Mouse (Mus musculus) heart, postnatal 0 days (tissue): ENCODE results near the gene Arpc1b. TPM values are rescaled to one million over a fixed set of nuclear protein-coding genes. Genes with fewer than 3 reads are reported as not detected.

Source experiments
- ATAC-seq: fragments of 200-750 bp; cut with Nextera tagmentation; 2 replicates; pipeline ENCODE4 v1.8.0; 2017; ENCODE audit warnings: low read depth, moderate number of reproducible peaks, moderate library complexity; ENCODE audit not compliant: insufficient read depth
- DNase-seq: peaks from one replicate; pipeline ENCODE4 v3.0.0-alpha.2; 2016; ENCODE audit warnings: low spot score
- H3K27ac ChIP-seq: fragments of 300-500 bp; sonication (generic); 2 replicates; pipeline ENCODE4 v1.5.1; 2014; ENCODE audit warnings: low read depth, mild to moderate bottlenecking
- H3K27me3 ChIP-seq: fragments of 300-500 bp; sonication (generic); 2 replicates; pipeline ENCODE4 v1.6.1; 2014; ENCODE audit warnings: low read length, mixed read lengths; ENCODE audit not compliant: control insufficient read depth, insufficient read depth
- H3K36me3 ChIP-seq: fragments of 300-500 bp; sonication (generic); replicated peaks from 2 replicates; pipeline ENCODE4 v1.6.1; 2014; ENCODE audit warnings: low read length, mixed read lengths; ENCODE audit not compliant: control insufficient read depth, insufficient read depth
- H3K4me1 ChIP-seq: fragments of 300-500 bp; sonication (generic); 2 replicates; pipeline ENCODE4 v1.6.1; 2014; ENCODE audit warnings: antibody characterized with exemption; ENCODE audit not compliant: control insufficient read depth, insufficient read depth
- H3K4me2 ChIP-seq: fragments of 300-500 bp; sonication (generic); 2 replicates; pipeline ENCODE4 v1.6.1; 2014; ENCODE audit warnings: low read depth, mild to moderate bottlenecking, low read length, moderate library complexity
- H3K4me3 ChIP-seq: fragments of 300-500 bp; sonication (generic); 2 replicates; pipeline ENCODE4 v1.5.1; 2014; ENCODE audit warnings: low read depth, low read length
- H3K9ac ChIP-seq: fragments of 300-500 bp; sonication (generic); replicated peaks from 2 replicates; pipeline ENCODE4 v1.6.1; 2014; ENCODE audit warnings: low read depth, low read length, mixed read lengths
- H3K9me3 ChIP-seq: fragments of 300-500 bp; sonication (generic); replicated peaks from 2 replicates; pipeline ENCODE4 v1.6.1; 2016; ENCODE audit warnings: low read length; ENCODE audit not compliant: control insufficient read depth
- CTCF ChIP-seq: IDR thresholded peaks from 2 replicates; pipeline ENCODE4 v1.5.1; 2016; ENCODE audit warnings: antibody characterized with exemption, control low read depth, low read depth
- EP300 ChIP-seq: IDR thresholded peaks from 2 replicates; pipeline ENCODE4 v1.6.1; 2016; ENCODE audit warnings: antibody characterized with exemption, low read depth
- WGBS: fragments of 180-500 bp; shearing (Covaris S2); extraction: QIAGEN DNeasy Blood & Tissue Kit; methylation state at CpG from one replicate; pipeline ENCODE4 v1.1.7; 2014; 5-methylcytosine and 5-hydroxymethylcytosine counted together
- polyA plus RNA-seq: library from polyadenylated mRNA; unstranded; fragments of >200 nt; fragmentation: Nextera tagmentation; extraction: Ambion mirVana; gene quantifications from 2 replicates; pipeline ENCODE4 v1.2.1, GENCODE M21; 2015
- total RNA-seq: library from RNA; depleted of rRNA; stranded (reverse); fragments of >200 nt; gene quantifications from 2 replicates; pipeline ENCODE4 v1.2.3, GENCODE M21; 2014; ENCODE audit warnings: low replicate concordance; rRNA removed

Arpc1b gene
- total RNA-seq = 105 and 267 TPM in 2 replicates
- polyA plus RNA-seq = 179 and 181 TPM in 2 replicates

GRCm38 (mm10) chr5:145114071-145114605 lies at the start of gene Arpc1b:
Arpc1b (plus strand) TSS chr5:145114215.
- peak; percentile 67 for DNase-seq
- H3K4me3 ChIP-seq = peak within 1 kb of the TSS; percentile 69
- H3K27ac ChIP-seq = peak within 1 kb of the TSS; percentile 72
- H3K4me1 ChIP-seq = no peaks in the 10 kb centered on the region
- WGBS = under 1% methylated on average over 33 of the region's 53 CpGs
- ATAC-seq = peak; percentile 69
- H3K9me3 ChIP-seq = no peaks in the 10 kb centered on the region
- no peak for TF ChIP-seq EP300
- no peak for TF ChIP-seq CTCF
- peak within 1 kb of the TSS; percentile 64 for H3K4me2 ChIP-seq
- H3K36me3 ChIP-seq = peaks cover 16% of the 10 kb centered on the region
- H3K27me3 ChIP-seq = no peaks in the 10 kb centered on the region
- H3K9ac ChIP-seq = peak within 1 kb of the TSS; percentile 62

DNA sequence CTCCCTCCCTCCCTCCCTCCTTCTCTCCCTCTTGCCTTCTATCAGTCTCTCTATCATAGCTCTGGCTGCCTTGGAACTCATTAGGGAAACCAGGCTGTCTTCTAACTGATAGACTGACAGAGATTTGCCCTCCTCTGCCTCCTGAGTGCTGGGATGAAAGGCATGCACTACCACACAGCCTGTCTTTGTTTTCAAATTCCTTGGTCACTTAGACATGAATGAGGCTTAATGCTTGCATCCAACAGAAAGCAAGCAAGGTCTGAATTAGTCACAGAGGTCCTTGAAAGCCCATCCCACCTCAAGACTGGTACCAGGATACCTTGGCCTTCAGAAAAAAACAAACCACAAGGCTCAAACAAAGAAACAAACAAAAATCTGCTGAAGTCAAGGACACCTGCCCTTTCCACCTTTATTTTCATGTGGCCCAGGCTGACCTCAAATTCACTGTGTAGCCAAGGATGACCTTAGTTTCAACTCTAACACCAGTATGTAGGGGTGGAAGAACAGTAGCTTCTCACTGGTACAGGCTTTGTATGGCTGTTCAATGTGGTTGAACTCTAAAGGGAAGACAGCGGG lies 49.2 kb upstream of the Arpc1b start:
- WGBS = 97% methylated on average over 1 of the region's 1 CpGs
- Histone ChIP-seq H3K4me1 (no peaks in the 10 kb centered on the region), H3K27ac (no peak overlapping the region), H3K4me2 (no peak overlapping the region), H3K4me3 (no peak overlapping the region), H3K9me3 (no peaks in the 10 kb centered on the region), H3K36me3 (no peaks in the 10 kb centered on the region), H3K27me3 (no peaks in the 10 kb centered on the region), H3K9ac (no peak overlapping the region)
- ATAC-seq (no peak), DNase-seq (no peak)
- TF ChIP-seq EP300 (no peak), CTCF (no peak)

GRCm38 (mm10) chr5:145068863-145069262 lies 45.2 kb upstream of the Arpc1b start:
- Histone ChIP-seq H3K36me3 (no peaks in the 10 kb centered on the region), H3K4me1 (no peaks in the 10 kb centered on the region), H3K4me3 (no peak overlapping the region), H3K27me3 (no peaks in the 10 kb centered on the region), H3K4me2 (no peak overlapping the region), H3K9me3 (no peaks in the 10 kb centered on the region), H3K9ac (no peak overlapping the region), H3K27ac (no peak overlapping the region)
- WGBS = 35% methylated on average over 3 of the region's 3 CpGs
- DNase-seq (no peak), ATAC-seq (no peak)
- no peak for TF ChIP-seq CTCF
- TF ChIP-seq EP300 = no peak

GRCm38 (mm10) chr5:145069707-145070106 lies 44.3 kb upstream of the Arpc1b start:
- TF ChIP-seq CTCF (peak; percentile 87), EP300 (no peak)
- under 1% methylated on average over 5 of the region's 5 CpGs for WGBS
- no peaks in the 10 kb centered on the region for H3K36me3 ChIP-seq

GRCm38 (mm10) chr5:145071342-145071741 lies 42.7 kb upstream of the Arpc1b start:
- Histone ChIP-seq H3K27ac (no peak overlapping the region), H3K9ac (no peak overlapping the region), H3K9me3 (no peaks in the 10 kb centered on the region), H3K4me2 (no peak overlapping the region), H3K27me3 (no peaks in the 10 kb centered on the region), H3K4me3 (no peak overlapping the region), H3K36me3 (no peaks in the 10 kb centered on the region), H3K4me1 (no peaks in the 10 kb centered on the region)
- DNase-seq = no peak
- TF ChIP-seq EP300 (no peak), CTCF (peak; percentile 36)
- WGBS = 50% methylated on average over 6 of the region's 6 CpGs
- no peak for ATAC-seq

More at GRCm38 (mm10) chr5:145069707-145070106, 44.3 kb upstream of the Arpc1b start:
- no peak overlapping the region for H3K9ac ChIP-seq
- no peak overlapping the region for H3K27ac ChIP-seq
- no peaks in the 10 kb centered on the region for H3K4me1 ChIP-seq
- H3K9me3 ChIP-seq = no peaks in the 10 kb centered on the region
- ATAC-seq = no peak
- no peak overlapping the region for H3K4me2 ChIP-seq
- no peak overlapping the region for H3K4me3 ChIP-seq
- no peaks in the 10 kb centered on the region for H3K27me3 ChIP-seq
- DNase-seq = peak; percentile 39

DNA sequence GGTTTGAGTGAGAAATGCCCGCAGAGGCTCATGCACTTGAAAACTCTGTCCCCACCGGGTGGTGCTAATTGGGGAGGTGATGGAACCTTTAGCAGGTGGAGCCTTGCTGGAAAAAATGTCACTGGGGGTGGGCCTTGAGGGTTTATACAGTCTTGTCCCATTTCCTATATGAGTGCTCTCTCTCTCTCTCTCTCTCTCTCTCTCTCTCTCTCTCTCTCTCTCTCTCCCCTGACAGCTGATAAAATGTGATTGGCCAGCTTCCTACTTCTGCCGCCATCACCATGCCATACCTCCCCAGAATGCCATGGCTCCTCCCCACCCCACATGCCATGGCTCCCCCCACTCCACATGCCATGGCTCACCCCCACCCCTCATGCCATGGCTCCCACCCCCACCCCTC lies 38.9 kb upstream of the Arpc1b start:
- H3K9me3 ChIP-seq = no peaks in the 10 kb centered on the region
- TF ChIP-seq CTCF (no peak), EP300 (no peak)
- H3K9ac ChIP-seq = no peak overlapping the region
- no peak overlapping the region for H3K4me3 ChIP-seq
- DNase-seq = no peak
- no peak overlapping the region for H3K27ac ChIP-seq
- H3K4me2 ChIP-seq = no peak overlapping the region
- WGBS = 34% methylated on average over 3 of the region's 3 CpGs
- no peak for ATAC-seq
- H3K36me3 ChIP-seq = no peaks in the 10 kb centered on the region
- H3K27me3 ChIP-seq = no peaks in the 10 kb centered on the region
- no peaks in the 10 kb centered on the region for H3K4me1 ChIP-seq
